Mouse (Mus musculus): ENCODE measurements around the gene Cfap99.

GRCm38 (mm10) chr5:34288154-34288716 lies at the start of gene Cfap99, which contains the start of gene Zfyve28:
- TF ChIP-seq CTCF (IDR thresholded peaks at IDR 0.05; ENCODE audit: extremely low read depth, insufficient read depth, insufficient read length, insufficient replicate concordance) (no peak), POLR2A (IDR thresholded peaks at IDR 0.05; ENCODE audit: low read depth, low read length) (no peak)
